Comparison of ENCODE assay signal across 13 mouse cellular contexts in genomic region chr4:117276281-117276711, GRCm38 (mm10). TPM values are rescaled to one million over a fixed set of nuclear protein-coding genes. Genes with fewer than 3 reads are reported as not detected.
A peak's percentile ranks its signal among the peaks of the same experiment; 100 is the strongest.
DNase-seq lines count a peak whose midpoint lies in the region; ATAC-seq and TF ChIP-seq lines count a peak whose summit lies in the region.
"Had no signal": no experiment of that assay in that cellular context is flagged by ENCODE, and none has a peak within 500 bp of the region (broad histone marks: within the 10 kb centered on the region; RNA-seq: fewer than 3 reads in every experiment).

No protein-coding gene starts in this region.

- WGBS in lung, embryonic 14.5 days, result 30% methylated on average over 17 of the region's 17 CpGs
- 38% methylated on average over 17 of the region's 17 CpGs for WGBS in stomach, embryonic 15.5 days

- no peak overlapping the region for H3K27ac ChIP-seq in lung, embryonic 14.5 days (ENCODE audit: low read depth)
- H3K27ac ChIP-seq in stomach, embryonic 15.5 days, result peak overlapping the region; percentile 51; the same call in 1 of the 2 replicates
- H3K27ac ChIP-seq: forebrain, embryonic 12.5 days had no signal

- peaks cover 2% of the 10 kb centered on the region; the same call in 1 of the 2 replicates for H3K9me3 ChIP-seq in lung, embryonic 14.5 days (ENCODE audit: low read depth, low read length)
- no peaks in the 10 kb centered on the region for H3K9me3 ChIP-seq in stomach, embryonic 15.5 days

- H3K27me3 ChIP-seq in lung, embryonic 14.5 days (ENCODE audit: insufficient read depth, low read length), result no peaks in the 10 kb centered on the region
- H3K27me3 ChIP-seq in stomach, embryonic 15.5 days (replicated peaks), result no peaks in the 10 kb centered on the region
- H3K27me3 ChIP-seq: forebrain, embryonic 12.5 days had no signal

- ATAC-seq in lung, embryonic 14.5 days (ENCODE audit: insufficient read depth), result peak; percentile 42; the same call in 1 of the 2 replicates
- no peak; the same call in 1 of the 2 replicates for ATAC-seq in stomach, embryonic 15.5 days (ENCODE audit: insufficient read depth, low FRiP score, low read depth)

- no peak for TF ChIP-seq CTCF in lung, embryonic 14.5 days (IDR thresholded peaks at IDR 0.05; ENCODE audit: low read depth)

- H3K4me1 ChIP-seq in lung, embryonic 14.5 days (ENCODE audit: insufficient read depth), result no peaks in the 10 kb centered on the region
- peaks cover 17% of the 10 kb centered on the region for H3K4me1 ChIP-seq in stomach, embryonic 15.5 days

- no peak overlapping the region for H3K9ac ChIP-seq in lung, embryonic 14.5 days
- H3K9ac ChIP-seq in stomach, embryonic 15.5 days, result no peak overlapping the region
- H3K9ac ChIP-seq: forebrain, embryonic 12.5 days had no signal

- peaks cover 95% of the 10 kb centered on the region for H3K36me3 ChIP-seq in lung, embryonic 14.5 days (ENCODE audit: insufficient read depth)
- peaks cover 38% of the 10 kb centered on the region for H3K36me3 ChIP-seq in stomach, embryonic 15.5 days

- DNase-seq in adrenal gland, postnatal 25 days, result peak; percentile 63
- no peak for DNase-seq in adrenal gland, adult 8-10 months
- peak; percentile 41 for DNase-seq in lung, embryonic 14.5 days
- DNase-seq in lung, postnatal 10 days, result no peak
- peak; percentile 55 for DNase-seq in kidney, postnatal 10 days
- DNase-seq in thymus, adult 18-20 months, result no peak
- no peak for DNase-seq in urinary bladder, postnatal 14 days (ENCODE audit: low spot score)
- DNase-seq: cerebellum, adult 11-12 months had no signal

- no peak overlapping the region for H3K4me2 ChIP-seq in lung, embryonic 14.5 days
- no peak overlapping the region for H3K4me2 ChIP-seq in stomach, embryonic 15.5 days
- H3K4me2 ChIP-seq: forebrain, embryonic 12.5 days had no signal

- no peak overlapping the region for H3K4me3 ChIP-seq in lung, embryonic 14.5 days (ENCODE audit: low read depth, low read length)
- no peak overlapping the region for H3K4me3 ChIP-seq in stomach, embryonic 15.5 days (replicated peaks)
- H3K4me3 ChIP-seq: forebrain, embryonic 12.5 days had no signal

RNA-seq across cellular contexts. Expression of gene Armh1, which starts 24.4 kb away (rescaled TPM):
- 4.8 and 4.9 TPM in 2 replicates for total RNA-seq in adrenal gland, postnatal 25 days (2021)
- total RNA-seq in adrenal gland, adult 8-10 months (2022), result 1 to 10 TPM; 2.6 to 3.7 (median 3.0) TPM
- 0.18 and 0.43 TPM in 2 replicates for polyA plus RNA-seq in lung, embryonic 14.5 days (2014; fragmentation: Nextera tagmentation; extraction: Ambion mirVana)
- 0.32 and 0.46 TPM in 2 replicates for polyA plus RNA-seq in stomach, embryonic 15.5 days (2015; fragmentation: Nextera tagmentation; extraction: Ambion mirVana)
- total RNA-seq: gastrocnemius, postnatal 25 days; heart, postnatal 25 days; MEL had no signal

RNA-seq across cellular contexts. Expression of gene Tmem53, which starts 24.5 kb away (rescaled TPM):
- total RNA-seq in adrenal gland, postnatal 25 days (2021), result 86.4 and 94.3 TPM in 2 replicates
- 100 to 1,000 TPM in 1 of 4 experiments, 10 to 100 TPM in 3; 52.4 to 103 (median 74.9) TPM for total RNA-seq in adrenal gland, adult 8-10 months (2022)
- 10.7 and 12.4 TPM in 2 replicates for polyA plus RNA-seq in lung, embryonic 14.5 days (2014; fragmentation: Nextera tagmentation; extraction: Ambion mirVana)
- 13.2 and 13.5 TPM in 2 replicates for polyA plus RNA-seq in stomach, embryonic 15.5 days (2015; fragmentation: Nextera tagmentation; extraction: Ambion mirVana)

Comparison
In these comparisons a context has a peak if more than half of its experiments do, and no peak if none do; other contexts are left out.
1. DNase-seq: peak in adrenal gland, postnatal 25 days (single experiment), lung, embryonic 14.5 days (single experiment) and kidney, postnatal 10 days (single experiment); none in adrenal gland, adult 8-10 months (single experiment), lung, postnatal 10 days (single experiment), thymus, adult 18-20 months (0 of 2) and urinary bladder, postnatal 14 days (single experiment).